Mouse (Mus musculus) liver, adult 2 months (tissue): ENCODE measurements around the gene Rpgrip1. TPM values are rescaled to one million over a fixed set of nuclear protein-coding genes. Genes with fewer than 3 reads are reported as not detected.

Experiments used
- DNase-seq: peaks from one replicate; pipeline ENCODE4 v3.0.0-alpha.2; 2011; ENCODE audit warnings: low read depth, low spot score; ENCODE audit errors: extremely low read depth
- H3K27ac ChIP-seq: fragments of 200-500 bp; replicated peaks from 2 replicates; pipeline ENCODE4 v1.5.1; 2012; ENCODE audit warnings: low read depth, mild to moderate bottlenecking, control low read depth, inconsistent platforms, low read length; ENCODE audit not compliant: insufficient read depth
- H3K27me3 ChIP-seq: fragments of 200-500 bp; 2 replicates; pipeline ENCODE4 v1.6.1; 2012; ENCODE audit warnings: mild to moderate bottlenecking, moderate library complexity, low read length, inconsistent platforms; ENCODE audit not compliant: control insufficient read depth, insufficient read depth
- H3K36me3 ChIP-seq: fragments of 200-500 bp; 2 replicates; pipeline ENCODE4 v1.6.1; 2012; ENCODE audit warnings: low read length, inconsistent platforms; ENCODE audit not compliant: control insufficient read depth, insufficient read depth
- H3K4me1 ChIP-seq: fragments of 200-500 bp; 2 replicates; pipeline ENCODE4 v1.6.1; 2011; ENCODE audit warnings: low read length; ENCODE audit not compliant: control insufficient read depth, insufficient read depth
- H3K4me3 ChIP-seq: fragments of 200-500 bp; 2 replicates; pipeline ENCODE4 v1.5.1; 2011; ENCODE audit warnings: low read depth, mild to moderate bottlenecking, control low read depth, low read length, moderate library complexity; ENCODE audit not compliant: insufficient read depth
- H3K79me2 ChIP-seq: fragments of 200-500 bp; 2 replicates; pipeline ENCODE4 v1.6.1; 2012; ENCODE audit warnings: inconsistent platforms, mild to moderate bottlenecking, low read length, moderate library complexity; ENCODE audit not compliant: control insufficient read depth, insufficient read depth
- H3K9ac ChIP-seq: fragments of 200-500 bp; 2 replicates; pipeline ENCODE4 v1.6.1; 2012; ENCODE audit warnings: low read depth, mild to moderate bottlenecking, control low read depth, inconsistent platforms, low read length
- CTCF ChIP-seq: fragments of 200-500 bp; IDR thresholded peaks from 2 replicates; pipeline ENCODE4 v1.5.1; 2011; ENCODE audit warnings: low read depth, low read length, control low read depth
- POLR2A ChIP-seq: fragments of 200-500 bp; IDR thresholded peaks from 2 replicates; pipeline ENCODE4 v1.6.1; 2011; ENCODE audit warnings: low read length, control low read depth; ENCODE audit not compliant: insufficient read depth; ENCODE audit errors: extremely low read depth
- WGBS: fragments of 180-500 bp; shearing (Covaris S2); methylation state at CpG from one replicate; pipeline ENCODE4 v1.1.7; 2018; 5-methylcytosine and 5-hydroxymethylcytosine counted together
- polyA plus RNA-seq: library from polyadenylated mRNA; depleted of rRNA; stranded (reverse); fragments of >200 nt; gene quantifications from 2 replicates; pipeline ENCODE4 v1.2.3, GENCODE M21; 2012
- total RNA-seq: library from RNA; depleted of rRNA; stranded (reverse); fragments of >200 nt; gene quantifications from 2 replicates; pipeline ENCODE4 v1.2.3, GENCODE M21; 2014

Rpgrip1 gene
- total and polyA plus RNA-seq, 2 experiments, result 0.50 to 0.55 TPM

DNA sequence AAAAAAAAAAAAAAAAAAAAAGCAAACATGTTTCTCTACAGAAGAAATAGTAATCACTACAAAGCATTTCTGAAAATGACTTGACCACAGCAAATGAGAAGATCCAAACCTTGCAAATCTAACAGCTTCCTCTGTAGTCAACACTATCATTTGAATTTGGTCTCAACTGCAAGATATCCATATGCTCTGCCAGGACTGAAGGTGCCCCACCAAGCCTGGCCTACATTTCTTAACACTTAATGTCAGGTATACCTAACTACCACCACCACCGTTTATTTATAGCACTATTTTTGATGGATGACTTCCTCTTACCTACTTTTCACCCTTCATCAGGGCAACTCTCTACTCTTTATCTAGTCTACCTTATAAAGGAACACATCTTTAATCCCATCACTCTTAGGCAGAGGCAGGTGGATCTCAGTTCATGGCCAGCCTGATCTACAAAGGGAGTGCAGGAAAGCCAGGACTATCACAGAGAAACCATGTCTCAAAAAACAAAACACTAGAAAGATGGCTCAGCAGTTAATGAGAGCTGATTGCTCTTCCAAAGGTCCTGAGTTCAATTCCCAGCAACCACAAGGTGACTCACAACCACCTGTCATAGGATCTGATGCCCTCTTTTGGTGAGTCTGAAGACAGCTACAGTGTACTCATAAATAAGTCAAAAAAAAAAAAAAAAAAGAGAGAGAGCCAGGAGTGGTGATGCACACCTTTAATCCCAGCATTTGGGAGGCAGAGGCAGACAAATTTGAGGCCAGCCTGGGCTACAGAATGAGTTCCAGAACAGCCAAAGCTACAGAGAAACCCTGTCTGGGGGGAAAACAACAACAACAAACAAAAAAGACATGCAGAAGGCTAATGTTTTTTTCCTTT is 9.0 kb upstream of the Rpgrip1 start:
- Histone ChIP-seq H3K27me3 (no peaks in the 10 kb centered on the region), H3K9ac (no peak overlapping the region), H3K36me3 (peaks cover 16% of the 10 kb centered on the region), H3K4me1 (peaks cover 22% of the 10 kb centered on the region), H3K27ac (no peak overlapping the region), H3K79me2 (peaks cover 31% of the 10 kb centered on the region; the same call in 1 of the 2 replicates), H3K4me3 (no peak overlapping the region)
- DNase-seq, result no peak
- no peak for TF ChIP-seq POLR2A
- TF ChIP-seq CTCF, result no peak
- WGBS, result 54% methylated on average over 1 of the region's 1 CpGs

DNA sequence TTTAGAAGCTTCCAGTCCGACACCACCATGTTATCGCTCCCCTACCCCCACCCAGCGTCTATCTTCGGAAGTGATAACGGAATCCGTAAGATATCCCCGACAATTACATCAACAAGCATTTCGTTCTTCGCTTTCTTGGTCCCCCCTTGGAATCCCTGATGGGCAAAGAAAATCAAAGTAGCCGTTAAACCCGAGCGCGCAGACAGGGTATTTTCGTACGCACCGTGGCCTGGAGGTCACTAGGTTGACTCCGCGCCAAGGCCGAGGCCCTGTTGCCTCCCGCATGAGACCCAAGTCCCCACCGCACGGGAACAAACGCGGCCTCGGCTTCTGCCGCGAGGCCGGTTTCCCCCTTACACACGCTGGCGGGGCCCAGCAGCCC is 7.0 kb upstream of the Rpgrip1 start:
- no peaks in the 10 kb centered on the region for H3K27me3 ChIP-seq
- H3K79me2 ChIP-seq, result peaks cover 24% of the 10 kb centered on the region; the same call in 1 of the 2 replicates
- H3K4me1 ChIP-seq, result peaks cover 21% of the 10 kb centered on the region
- no peak for TF ChIP-seq CTCF
- no peak for TF ChIP-seq POLR2A
- peaks cover 7% of the 10 kb centered on the region for H3K36me3 ChIP-seq
- H3K4me3 ChIP-seq, result peak overlapping the region; percentile 97
- H3K9ac ChIP-seq, result peak overlapping the region; percentile 93
- DNase-seq, result peak; percentile 52
- WGBS, result under 1% methylated on average over 30 of the region's 30 CpGs
- H3K27ac ChIP-seq, result peak overlapping the region; percentile 89

DNA sequence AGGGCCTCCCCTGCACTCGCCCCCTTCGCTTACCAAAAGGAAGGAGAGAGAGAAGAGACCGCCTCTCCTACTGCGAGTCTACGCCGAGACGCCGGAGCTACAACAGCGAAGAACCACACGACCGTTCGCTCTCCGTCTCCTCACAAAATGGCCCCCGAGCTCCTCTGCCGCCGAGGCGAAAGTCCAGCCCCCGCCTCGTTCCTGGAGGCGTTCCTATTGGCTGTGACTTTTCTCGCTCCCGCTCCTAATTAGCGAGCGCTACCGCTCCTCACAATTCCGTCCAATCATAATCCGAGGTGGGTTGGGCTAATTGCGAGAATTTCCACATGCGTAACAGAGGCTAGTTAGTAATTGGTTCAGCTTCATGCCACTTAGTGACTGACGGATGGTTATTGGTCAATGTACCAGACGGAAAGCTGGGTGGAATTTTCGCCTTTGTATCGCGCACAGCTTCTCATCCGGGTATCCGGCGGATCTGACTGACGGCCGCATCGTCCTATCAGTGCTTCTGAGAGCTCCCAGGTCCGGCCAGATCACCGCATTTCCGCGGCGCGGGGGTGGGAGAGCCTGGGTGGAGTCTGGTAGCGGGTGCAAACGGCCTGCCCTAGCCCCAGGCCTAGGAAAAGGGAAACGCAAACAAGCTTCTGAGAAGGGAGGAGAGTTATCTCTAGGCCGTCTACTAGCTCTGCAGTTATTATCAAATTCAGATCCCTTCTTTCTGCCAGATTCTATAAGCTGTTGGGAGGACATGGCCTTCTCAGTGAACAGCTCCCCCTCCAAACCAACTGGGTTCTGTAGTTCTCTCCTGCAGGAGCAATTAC is 6.4 kb upstream of the Rpgrip1 start, which contains the start of gene Hnrnpc:
TSS of gene Hnrnpc (minus strand) at position 173 of the 821 bp plus-strand sequence.
- no peaks in the 10 kb centered on the region for H3K27me3 ChIP-seq
- H3K79me2 ChIP-seq, result peaks cover 23% of the 10 kb centered on the region; the same call in 1 of the 2 replicates
- peak within 1 kb of the TSS; percentile 93 for H3K9ac ChIP-seq
- H3K4me3 ChIP-seq, result peak within 1 kb of the TSS; percentile 97
- under 1% methylated on average over 50 of the region's 50 CpGs for WGBS
- H3K36me3 ChIP-seq, result peaks cover 3% of the 10 kb centered on the region; the same call in 1 of the 2 replicates
- DNase-seq, result peak; percentile 100
- peaks cover 18% of the 10 kb centered on the region for H3K4me1 ChIP-seq
- peak within 1 kb of the TSS; percentile 89 for H3K27ac ChIP-seq
- TF ChIP-seq CTCF (no peak), POLR2A (peak; percentile 98)

DNA sequence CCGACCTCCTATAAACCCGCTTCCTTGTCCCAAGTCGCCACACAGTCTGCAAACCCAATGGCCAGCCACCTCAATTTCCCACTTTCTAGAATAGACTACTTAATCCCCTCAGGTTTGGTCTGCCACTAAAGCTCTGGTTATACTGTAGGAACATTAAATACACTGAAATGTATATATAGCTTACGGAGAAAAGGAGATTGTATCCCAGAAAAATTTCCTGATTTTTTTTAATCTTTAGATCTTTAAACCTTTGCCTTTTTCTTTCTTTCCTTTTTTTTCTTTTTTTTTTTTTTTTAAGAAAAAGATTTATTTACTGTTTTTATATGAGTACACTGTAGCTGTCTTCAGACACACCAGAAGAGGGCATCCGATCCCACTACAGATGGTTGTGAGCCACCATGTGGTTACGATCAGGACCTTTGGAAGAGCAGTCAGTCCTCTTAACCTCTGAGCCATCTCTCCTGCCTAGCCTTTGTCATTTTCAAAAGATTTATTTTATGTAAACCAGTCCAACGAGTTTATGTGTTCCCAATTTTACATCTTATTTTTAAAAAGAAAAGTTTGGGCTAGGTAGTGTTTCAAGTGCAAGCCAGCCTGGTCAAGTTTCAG is 5.7 kb upstream of the Rpgrip1 start:
- Histone ChIP-seq H3K4me1 (peaks cover 17% of the 10 kb centered on the region), H3K9ac (peak overlapping the region; percentile 74), H3K4me3 (peak overlapping the region; percentile 33), H3K79me2 (peaks cover 23% of the 10 kb centered on the region; the same call in 1 of the 2 replicates), H3K27me3 (no peaks in the 10 kb centered on the region), H3K27ac (peak overlapping the region; percentile 87), H3K36me3 (peaks cover 2% of the 10 kb centered on the region; the same call in 1 of the 2 replicates)
- no peak for TF ChIP-seq CTCF
- no peak for TF ChIP-seq POLR2A
- peak; percentile 60 for DNase-seq
- 24% methylated on average over 7 of the region's 7 CpGs for WGBS

DNA sequence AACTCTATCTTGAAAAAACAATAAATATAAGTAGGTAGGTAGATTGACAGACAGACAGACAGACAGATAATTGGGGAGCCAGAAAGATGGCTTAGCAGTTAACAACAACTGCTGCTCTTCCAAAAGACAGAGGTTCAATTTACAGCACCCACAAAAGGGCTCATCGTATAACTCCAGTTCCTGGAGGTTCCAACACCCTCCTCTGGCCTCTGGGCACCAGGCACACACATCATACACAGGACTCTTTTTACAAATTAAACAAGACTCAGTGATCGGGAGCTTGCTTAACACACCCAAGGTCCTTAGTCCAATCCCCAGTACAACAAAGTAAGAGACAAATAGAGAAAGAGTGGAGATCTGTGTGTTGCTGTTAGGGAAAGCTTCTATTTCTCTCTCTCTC is 5.2 kb upstream of the Rpgrip1 start:
- H3K27me3 ChIP-seq, result no peaks in the 10 kb centered on the region
- H3K9ac ChIP-seq, result no peak overlapping the region
- DNase-seq, result peak; percentile 87
- peaks cover 2% of the 10 kb centered on the region; the same call in 1 of the 2 replicates for H3K36me3 ChIP-seq
- TF ChIP-seq CTCF (no peak), POLR2A (no peak)
- peaks cover 23% of the 10 kb centered on the region; the same call in 1 of the 2 replicates for H3K79me2 ChIP-seq
- H3K4me1 ChIP-seq, result peaks cover 14% of the 10 kb centered on the region
- no peak overlapping the region for H3K4me3 ChIP-seq
- 17% methylated on average over 2 of the region's 2 CpGs for WGBS
- peak overlapping the region; percentile 79 for H3K27ac ChIP-seq
